Mouse (Mus musculus) 3134 (cell line): ENCODE measurements around the gene Slc22a4.
"Not testable (repeated sequence)": the region's sequence is repeated elsewhere in the genome, so short reads cannot be mapped to it uniquely, and the experiment has no call there.

Source experiments
- DNase-seq: peaks from one replicate; pipeline ENCODE4 v3.0.0-alpha.2; 2011; ENCODE audit warnings: low spot score; ENCODE audit not compliant: insufficient read length; ENCODE audit errors: extremely low read depth

The Slc22a4 gene

GRCm38 (mm10) chr11:54007717-54008116 lies 20.2 kb downstream of the Slc22a4 start:
- DNase-seq = no peak

GRCm38 (mm10) chr11:54006901-54007300 lies 21.0 kb downstream of the Slc22a4 start:
- no peak for DNase-seq

- DNase-seq = not testable (repeated sequence)
Measured at GRCm38 (mm10) chr11:54006362-54006761, 21.5 kb downstream of the Slc22a4 start.

- no peak for DNase-seq
Measured at GRCm38 (mm10) chr11:54004734-54005133, 23.2 kb downstream of the Slc22a4 start.

GRCm38 (mm10) chr11:54004221-54004620 lies 23.7 kb downstream of the Slc22a4 start:
- peak; percentile 59 for DNase-seq

GRCm38 (mm10) chr11:54002761-54003717 lies 24.9 kb downstream of the Slc22a4 start:
- DNase-seq = peak; percentile 37

- DNase-seq = peak; percentile 38
Measured at GRCm38 (mm10) chr11:54002147-54002760, 25.6 kb downstream of the Slc22a4 start.

GRCm38 (mm10) chr11:53997661-53998060 lies 30.2 kb downstream of the Slc22a4 start:
- no peak for DNase-seq

- no peak for DNase-seq
Measured at GRCm38 (mm10) chr11:53992264-53992663, 35.6 kb downstream of the Slc22a4 start.

GRCm38 (mm10) chr11:53989232-53989631 lies 38.7 kb downstream of the Slc22a4 start:
- DNase-seq = no peak

GRCm38 (mm10) chr11:53988081-53988480 lies 39.8 kb downstream of the Slc22a4 start:
- no peak for DNase-seq

GRCm38 (mm10) chr11:53981396-53981795 lies 46.5 kb downstream of the Slc22a4 start:
- DNase-seq = no peak

- peak; percentile 87 for DNase-seq
Measured at GRCm38 (mm10) chr11:53979788-53980621, 47.9 kb downstream of the Slc22a4 start, which contains the start of gene Slc22a21. Gene Slc22a21, minus strand, starts transcription at chr11:53980332.

- not testable (repeated sequence) for DNase-seq
Measured at GRCm38 (mm10) chr11:53979456-53979787, 48.5 kb downstream of the Slc22a4 start.

- no peak for DNase-seq
Measured at GRCm38 (mm10) chr11:53977672-53978071, 50.2 kb downstream of the Slc22a4 start.

GRCm38 (mm10) chr11:53975559-53975958 lies 52.3 kb downstream of the Slc22a4 start:
- no peak for DNase-seq

GRCm38 (mm10) chr11:53958984-53959383 lies 68.9 kb downstream of the Slc22a4 start:
- DNase-seq = no peak

- DNase-seq = not testable (repeated sequence)
Measured at GRCm38 (mm10) chr11:53958176-53958575, 69.7 kb downstream of the Slc22a4 start.

- DNase-seq = peak; percentile 17
Measured at GRCm38 (mm10) chr11:53956636-53957035, 71.3 kb downstream of the Slc22a4 start.

- DNase-seq = no peak
Measured at GRCm38 (mm10) chr11:53954653-53955052, 73.2 kb downstream of the Slc22a4 start.

- DNase-seq = not testable (repeated sequence)
Measured at GRCm38 (mm10) chr11:53950133-53950532, 77.8 kb downstream of the Slc22a4 start.
